Mouse (Mus musculus) lung, postnatal 0 days (tissue): ENCODE data around the gene Astn1.

Source experiments
- CTCF ChIP-seq: IDR thresholded peaks from 2 replicates; pipeline ENCODE4 v1.5.1; 2016; ENCODE audit warnings: antibody characterized with exemption, mild to moderate bottlenecking
- EP300 ChIP-seq: IDR thresholded peaks from 2 replicates; pipeline ENCODE4 v1.6.1; 2016; ENCODE audit warnings: antibody characterized with exemption, mild to moderate bottlenecking, control low read depth

DNA sequence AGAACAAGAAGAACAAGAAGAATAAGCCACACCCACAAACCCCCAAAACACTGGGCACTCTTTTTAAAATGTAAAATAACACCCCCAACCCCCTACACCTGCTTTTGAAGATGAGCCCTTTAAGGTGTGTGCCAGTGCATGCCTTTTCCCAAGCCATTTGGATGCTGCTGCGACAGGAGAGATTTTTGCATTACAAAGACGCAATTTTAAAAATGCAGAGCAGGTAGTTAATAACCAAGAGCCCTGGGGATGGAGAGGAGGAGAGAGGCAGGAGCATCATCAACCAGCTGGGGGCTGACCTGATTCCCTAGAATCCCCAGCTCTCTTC is at the start of gene Astn1:
- TF ChIP-seq CTCF (no peak), EP300 (no peak)
